Mouse (Mus musculus): ENCODE data around the gene Nop58.
"Not testable (repeated sequence)": the region's sequence is repeated elsewhere in the genome, so short reads cannot be mapped to it uniquely, and the experiment has no call there.

Gene Nop58

DNA sequence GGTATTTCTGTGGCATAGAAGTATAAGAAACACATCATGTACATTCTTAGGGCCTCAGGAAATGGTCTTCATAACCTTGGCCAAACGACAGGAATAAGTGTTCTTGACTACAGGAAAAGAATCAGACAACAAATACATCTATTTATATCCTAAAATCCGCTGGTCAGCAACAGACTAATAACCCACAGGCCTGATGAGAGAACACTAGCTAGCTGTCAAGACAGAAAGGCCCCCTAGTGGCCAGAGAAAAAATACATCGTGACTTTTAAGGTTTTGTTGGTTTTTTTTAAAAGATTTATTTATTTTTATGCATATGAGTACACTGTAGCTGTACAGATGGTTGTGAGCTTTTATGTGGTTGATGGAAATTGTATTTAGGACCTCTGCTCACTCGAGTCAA lies 35.1 kb downstream of the Nop58 start:
- peak; percentile 73 for DNase-seq (ENCODE audit: low spot score)

DNA sequence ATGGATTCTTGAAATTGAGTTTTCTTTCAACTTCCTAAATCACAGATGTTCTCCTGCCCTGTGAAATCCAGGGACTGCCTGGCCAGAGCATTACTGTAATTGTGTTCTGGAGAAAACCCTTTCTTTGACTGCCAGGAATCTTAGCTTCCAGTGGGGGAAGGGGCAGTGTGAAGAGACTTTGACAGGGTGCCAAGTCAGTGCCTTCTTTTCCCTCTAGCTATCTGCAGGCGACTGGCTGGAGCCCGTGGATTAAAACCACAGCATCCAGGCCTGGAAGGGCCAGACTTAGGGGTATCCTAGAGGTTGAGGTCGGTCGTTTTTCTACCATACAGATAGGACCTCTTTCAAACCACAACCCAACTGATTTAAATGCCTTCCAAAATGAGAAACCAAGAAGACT lies 40.9 kb downstream of the Nop58 start:
- DNase-seq (ENCODE audit: low spot score), result no peak

GRCm38 (mm10) chr1:59730106-59730505 lies 45.3 kb downstream of the Nop58 start:
- no peak for DNase-seq (ENCODE audit: low spot score)

GRCm38 (mm10) chr1:59730737-59731136 lies 46.0 kb downstream of the Nop58 start:
- no peak for DNase-seq (ENCODE audit: low spot score)

- no peak for DNase-seq (ENCODE audit: low spot score)
These were observed 49.3 kb downstream of the Nop58 start for GRCm38 (mm10) chr1:59734076-59734475.

GRCm38 (mm10) chr1:59738768-59739414 lies 54.1 kb downstream of the Nop58 start:
- no peak for DNase-seq (ENCODE audit: low spot score)

DNA sequence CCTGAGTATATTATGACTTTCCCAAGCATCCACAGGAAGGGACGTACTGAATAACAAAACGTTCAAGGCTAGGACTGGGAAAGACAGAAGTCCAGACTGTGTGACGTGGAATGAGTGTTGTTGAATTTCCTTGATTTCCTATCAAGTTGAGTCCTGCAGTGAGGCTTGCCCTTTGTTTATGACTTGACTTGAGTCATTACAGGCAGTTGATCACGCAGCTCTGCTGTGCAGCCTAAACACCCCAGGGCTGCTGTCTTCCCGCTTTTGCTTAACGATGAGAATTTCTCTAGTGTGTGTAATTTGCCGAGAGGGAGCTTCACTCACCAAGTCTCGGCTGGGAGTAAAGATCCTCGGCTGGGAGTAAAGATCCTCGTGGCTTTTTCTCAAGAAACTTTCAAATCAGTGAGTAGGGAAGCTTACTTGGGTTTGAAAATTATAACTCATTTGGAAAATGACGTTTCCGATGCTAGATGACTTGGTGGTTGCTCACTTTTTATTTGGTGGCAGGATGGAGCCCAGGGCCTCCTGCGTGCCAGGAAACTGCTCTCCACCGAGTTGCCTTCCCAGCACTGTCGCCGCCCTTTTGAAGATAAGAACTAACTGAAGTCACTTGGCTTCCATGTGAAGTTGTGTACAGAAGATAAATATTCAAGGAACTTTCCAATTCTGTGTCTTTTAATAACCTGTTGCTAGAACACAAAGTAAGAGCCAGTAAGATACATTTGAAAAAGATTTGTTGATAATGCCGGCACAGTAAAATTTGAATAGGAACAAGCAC lies 55.0 kb downstream of the Nop58 start:
- no peak for DNase-seq (ENCODE audit: low spot score)

- no peak for DNase-seq (ENCODE audit: low spot score)
These were observed 64.3 kb downstream of the Nop58 start for GRCm38 (mm10) chr1:59749047-59749446.

- not testable (repeated sequence) for DNase-seq (ENCODE audit: low spot score)
These were observed 65.0 kb downstream of the Nop58 start for GRCm38 (mm10) chr1:59749724-59750123.

GRCm38 (mm10) chr1:59755298-59755697 lies 70.5 kb downstream of the Nop58 start:
- DNase-seq (ENCODE audit: low spot score), result no peak

DNA sequence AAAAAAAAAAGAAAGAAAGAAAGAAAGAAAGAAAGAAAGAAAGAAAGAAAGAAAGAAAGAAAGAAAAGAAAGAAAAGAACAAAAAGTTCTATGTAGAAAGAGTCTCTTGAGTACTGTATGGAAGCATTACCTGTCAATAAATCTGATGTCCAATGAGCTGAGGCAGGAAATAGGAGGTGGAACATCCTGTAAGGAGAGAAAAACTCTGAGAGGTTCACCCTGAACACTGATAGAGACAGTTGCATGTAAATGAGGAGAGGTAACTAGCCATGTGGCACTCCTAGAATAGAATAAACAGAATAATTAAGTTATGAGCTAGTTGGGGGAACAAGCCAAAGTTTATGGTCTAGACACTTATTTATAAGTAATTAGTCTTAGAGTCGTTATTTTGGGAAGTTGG lies 73.6 kb downstream of the Nop58 start:
- no peak for DNase-seq (ENCODE audit: low spot score)

GRCm38 (mm10) chr1:59762208-59762607 lies 77.4 kb downstream of the Nop58 start:
- DNase-seq (ENCODE audit: low spot score), result peak; percentile 53

DNA sequence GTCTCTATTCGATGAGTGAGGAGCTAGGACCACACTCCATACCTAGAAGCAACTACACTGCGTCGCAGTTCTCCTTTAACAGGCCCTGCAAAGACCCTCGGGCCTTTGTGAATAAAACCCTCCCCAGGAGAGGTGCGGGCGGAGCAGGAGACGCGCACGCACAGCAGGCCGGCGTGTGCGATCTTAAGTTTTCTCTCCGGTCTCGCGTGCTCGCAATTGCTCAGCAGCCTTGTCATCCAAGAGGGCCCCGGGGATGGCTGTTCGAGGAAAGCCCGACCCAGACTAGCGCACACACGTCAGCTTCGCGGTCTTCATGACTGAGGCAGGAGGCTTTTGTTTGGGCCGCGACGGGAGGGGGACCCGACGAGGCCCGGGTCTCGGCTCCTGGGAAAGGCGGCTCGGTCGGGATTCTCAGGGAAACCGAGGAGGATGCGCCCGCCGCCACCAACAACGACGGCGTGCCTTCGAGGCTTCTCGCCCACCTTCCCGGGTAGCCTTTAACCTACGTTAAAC lies 77.9 kb downstream of the Nop58 start:
- DNase-seq (ENCODE audit: low spot score), result no peak

DNA sequence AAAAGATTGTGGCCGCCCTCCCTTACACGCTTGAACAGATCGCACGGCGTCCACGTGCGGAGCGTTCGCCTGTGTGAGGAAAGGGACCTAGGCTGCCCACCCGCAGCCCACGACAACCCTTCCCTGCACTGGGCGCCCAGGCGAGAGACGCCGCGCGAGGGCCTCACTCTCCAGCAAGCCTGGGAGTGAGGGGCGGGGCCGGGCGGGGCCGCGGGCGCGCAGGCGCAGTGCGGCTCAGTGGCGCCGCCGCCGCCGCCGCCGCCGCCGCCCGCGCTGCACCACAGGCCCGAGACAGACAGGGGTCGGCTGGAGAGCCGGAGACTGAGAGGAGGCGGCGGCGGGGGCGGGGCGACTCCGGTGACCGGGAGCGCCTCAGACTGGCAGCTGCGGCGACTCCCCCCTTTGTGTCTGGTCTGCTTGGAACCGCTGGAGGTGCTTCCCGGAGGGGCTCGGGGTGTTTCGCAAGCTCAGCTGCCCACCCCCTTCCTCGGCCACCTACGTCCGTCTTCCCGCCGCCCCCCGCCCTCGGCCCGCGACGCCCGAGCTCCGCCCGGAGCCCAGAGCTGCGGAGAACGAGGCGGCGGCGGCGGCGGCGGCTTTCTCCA lies 78.5 kb downstream of the Nop58 start, which contains the start of gene Bmpr2:
TSS of gene Bmpr2 (plus strand) at position 237 of the 605 bp plus-strand sequence.
- peak; percentile 89 for DNase-seq (ENCODE audit: low spot score)

DNA sequence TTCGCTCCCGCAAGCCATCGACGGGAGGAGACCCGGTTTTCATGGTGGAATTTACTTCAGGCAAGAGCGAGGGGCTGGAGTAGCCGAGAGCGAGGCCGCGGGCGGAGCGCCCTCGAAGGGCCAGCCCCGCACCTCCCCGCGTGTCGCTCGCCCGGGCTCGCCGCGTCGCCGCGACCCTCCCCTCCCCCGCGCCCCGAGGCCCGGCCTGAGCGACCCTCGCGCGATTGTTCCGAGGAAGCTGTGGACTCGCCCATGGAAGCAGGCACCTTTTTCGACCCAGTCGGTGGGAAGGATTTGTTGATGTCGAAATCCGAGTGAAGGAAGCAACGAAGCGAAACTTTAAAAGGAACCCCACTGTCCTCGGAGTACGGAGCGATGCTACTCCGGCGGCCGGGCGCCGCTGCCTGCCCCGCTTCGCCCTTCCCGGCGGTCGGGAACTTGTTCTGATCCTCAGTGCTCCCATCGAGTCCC lies 79.0 kb downstream of the Nop58 start:
- DNase-seq (ENCODE audit: low spot score), result peak; percentile 64

DNA sequence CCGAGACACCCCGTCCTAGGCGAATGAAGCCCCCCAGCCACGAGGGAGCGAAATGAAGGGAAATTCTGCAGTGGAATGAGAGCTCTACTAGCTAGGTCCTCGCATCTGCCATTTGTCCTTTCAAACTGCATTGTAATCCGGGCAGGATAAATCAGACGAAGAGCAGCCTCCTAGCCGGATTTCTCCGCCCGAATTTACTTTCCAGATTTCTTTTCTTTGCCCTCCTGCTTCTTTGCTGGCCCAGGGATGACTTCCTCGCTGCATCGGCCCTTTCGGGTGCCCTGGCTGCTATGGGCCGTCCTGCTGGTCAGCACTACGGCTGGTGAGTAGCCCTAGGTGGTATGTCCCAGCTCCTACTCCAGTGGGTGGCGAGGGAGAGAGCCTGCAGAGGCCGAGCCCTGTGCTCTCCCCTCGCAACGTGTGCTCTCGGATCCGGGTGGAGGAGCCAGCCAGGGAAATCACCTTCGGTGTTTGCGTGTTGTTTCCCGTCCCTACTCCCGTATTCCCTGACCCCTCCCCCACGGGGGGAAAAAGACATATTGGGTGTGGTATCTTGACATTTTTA lies 79.7 kb downstream of the Nop58 start:
- DNase-seq (ENCODE audit: low spot score), result peak; percentile 57

- no peak for DNase-seq (ENCODE audit: low spot score)
These were observed 80.5 kb downstream of the Nop58 start for GRCm38 (mm10) chr1:59765279-59765678.

- DNase-seq (ENCODE audit: low spot score), result no peak
These were observed 81.9 kb downstream of the Nop58 start for GRCm38 (mm10) chr1:59766626-59767025.
